Mouse (Mus musculus): ENCODE data around the gene Pcnx3.

The Pcnx3 gene

DNA sequence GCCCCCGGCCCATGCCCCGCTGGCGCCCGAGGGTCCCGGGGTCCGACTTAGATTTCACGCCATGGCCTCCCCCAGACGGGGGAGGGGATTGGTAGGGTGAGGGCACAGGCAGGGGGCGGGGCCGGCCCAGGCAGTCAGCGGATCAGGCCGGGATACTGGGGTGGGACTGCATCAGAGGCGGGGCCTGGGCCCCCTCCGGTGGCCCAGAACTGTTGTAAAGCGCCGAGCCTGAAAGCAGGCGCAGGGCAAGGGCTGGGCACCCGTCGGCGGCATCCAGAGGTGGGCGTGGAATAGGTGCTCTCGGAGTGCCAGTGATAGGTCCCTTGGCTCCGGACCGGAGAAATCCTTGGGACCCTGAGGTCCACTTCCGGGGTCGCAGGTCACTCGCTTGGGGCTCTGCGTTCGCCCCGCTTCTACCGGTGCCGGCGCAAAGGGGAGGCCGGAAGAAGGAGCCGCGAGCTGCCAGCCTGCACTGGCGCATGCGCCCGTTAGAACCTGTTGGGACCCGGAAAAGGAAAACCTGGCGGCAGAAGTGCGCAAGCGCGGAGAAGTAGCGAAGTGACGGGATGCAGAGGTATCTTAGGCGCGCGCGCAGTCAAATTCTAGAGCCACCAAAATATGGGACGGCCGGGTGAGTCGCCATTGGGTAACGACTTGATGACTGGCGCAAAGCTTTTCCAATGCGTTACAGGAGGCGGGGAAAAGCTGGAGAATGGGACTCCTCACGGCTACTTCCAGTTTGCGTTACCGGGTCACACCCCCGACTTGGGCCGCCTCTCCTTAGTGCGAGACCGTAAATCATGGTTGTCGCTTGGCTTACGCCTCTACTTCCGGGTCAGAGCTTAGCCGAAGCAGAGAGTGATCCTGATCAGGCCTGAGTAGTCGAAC lies at the start of gene Pcnx3, which contains the start of gene Map3k11:
Gene Pcnx3 (minus strand): TSS at position 709 of the 888 bp plus-strand sequence.
Gene Map3k11 (plus strand): TSS at position 543 of the 888 bp plus-strand sequence.
- peak; percentile 98 for DNase-seq (ENCODE audit: low spot score)

DNA sequence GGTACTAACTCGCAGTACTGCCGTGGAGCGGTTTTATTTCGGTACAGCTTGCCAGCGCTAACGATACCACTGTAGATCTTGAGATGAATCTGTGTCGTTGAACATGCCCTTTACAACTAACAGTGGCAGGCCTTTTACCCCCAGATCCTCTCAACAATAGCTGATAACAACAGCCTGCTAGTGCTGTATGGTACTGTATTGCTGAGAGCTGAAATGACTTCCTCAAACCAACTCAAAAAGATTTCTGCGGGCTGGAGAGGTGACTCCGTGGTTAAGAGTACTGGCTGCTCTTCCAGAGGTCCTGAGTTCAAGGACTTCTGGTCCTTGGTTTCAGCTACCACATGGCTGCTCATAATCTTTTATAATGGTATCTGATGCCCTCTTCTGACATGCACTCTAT lies 45.6 kb upstream of the Pcnx3 start:
- no peak for DNase-seq (ENCODE audit: low spot score)

DNA sequence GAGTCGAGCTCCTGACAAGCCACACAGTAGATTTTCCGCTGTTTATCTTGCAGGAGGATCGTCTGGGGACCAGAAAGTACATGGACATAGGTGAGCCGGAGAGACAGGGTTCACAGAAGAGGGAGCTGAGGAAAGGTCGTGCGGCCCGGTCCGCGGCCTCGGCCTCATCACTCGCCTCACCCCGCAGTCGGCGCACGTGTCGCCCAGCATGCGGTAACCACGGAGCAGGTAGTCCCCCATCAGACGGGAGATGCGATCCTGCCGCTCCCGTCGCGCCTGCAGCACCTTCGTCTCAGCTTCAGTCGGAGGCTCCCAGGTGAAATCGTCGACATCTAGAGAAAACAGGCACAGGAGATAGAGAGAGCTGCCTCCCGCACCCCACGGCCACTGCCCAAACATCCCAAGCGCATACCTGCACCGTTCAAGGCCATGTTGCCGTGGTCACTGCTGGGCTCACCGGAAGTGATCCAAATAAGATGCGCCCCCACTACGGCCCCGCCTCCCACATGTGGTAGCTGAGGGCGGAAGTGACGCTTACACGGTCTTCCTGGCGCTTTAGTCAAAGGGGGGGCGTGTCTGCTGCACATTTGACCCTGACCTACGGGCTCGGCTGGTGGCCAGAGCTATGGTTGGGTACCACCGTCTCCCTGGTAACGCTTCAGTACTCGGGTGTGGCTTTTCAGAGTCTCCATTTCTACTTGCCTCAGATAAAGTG lies 42.7 kb upstream of the Pcnx3 start:
- DNase-seq (ENCODE audit: low spot score), result peak; percentile 93

DNA sequence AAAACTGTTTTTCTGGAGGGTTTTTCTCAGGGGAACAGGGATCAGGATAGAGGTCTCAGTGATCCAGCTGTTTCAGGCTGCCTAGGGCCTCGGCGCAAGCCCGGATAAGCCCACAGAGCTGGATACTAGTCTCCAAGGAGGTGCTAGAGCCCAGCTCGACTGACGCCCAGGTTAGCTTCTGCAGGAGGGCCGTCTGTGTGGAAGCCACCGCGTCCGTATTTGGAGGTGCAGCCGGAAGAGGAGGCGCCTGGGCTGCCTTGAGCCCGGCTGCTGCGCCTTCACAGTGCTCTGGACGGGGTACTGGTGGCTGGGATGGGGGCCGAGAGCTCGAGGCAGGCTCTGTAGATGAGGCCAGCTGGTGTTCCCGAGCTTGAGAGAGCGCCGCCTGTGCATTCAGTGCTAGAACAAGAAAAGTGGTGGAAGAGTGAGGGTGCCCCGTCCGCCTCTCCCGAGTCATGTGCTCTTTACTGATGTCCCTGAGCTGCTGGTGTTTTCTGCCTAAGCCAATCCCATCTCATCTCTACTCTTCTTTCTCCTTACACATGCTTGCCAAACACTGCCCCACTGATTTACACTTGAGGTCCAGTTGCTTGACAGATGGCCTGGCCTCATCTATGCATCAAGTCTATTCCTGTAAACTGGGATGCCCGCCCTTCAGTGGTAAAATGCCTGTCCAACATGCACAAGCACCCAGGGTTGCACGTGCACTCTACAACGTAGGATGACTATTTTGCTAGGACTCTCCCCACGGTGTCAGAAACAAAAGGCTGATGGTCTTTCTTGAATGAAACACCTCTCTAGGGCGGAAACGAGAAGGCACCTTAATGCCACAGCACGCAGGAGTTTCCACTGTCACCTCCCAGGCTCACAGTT lies 41.8 kb upstream of the Pcnx3 start:
- DNase-seq (ENCODE audit: low spot score), result no peak

DNA sequence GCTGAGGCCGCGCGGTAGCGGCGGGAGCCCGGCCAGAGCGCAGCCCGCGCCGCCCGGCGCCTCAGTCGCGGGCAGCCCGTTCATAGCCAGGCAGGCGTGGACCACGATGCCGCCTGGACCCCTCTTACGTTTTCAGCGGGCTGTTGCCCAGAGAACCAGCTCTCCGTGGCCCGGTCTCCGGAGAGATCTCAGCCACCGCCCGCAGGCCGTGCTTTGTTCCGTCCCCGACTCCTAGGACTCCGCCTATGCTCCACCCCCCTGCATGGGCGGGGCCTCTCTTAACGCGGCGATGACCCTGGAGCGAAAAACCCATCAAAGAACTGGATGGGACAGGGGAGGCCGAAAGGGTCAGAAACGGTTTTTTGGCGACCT lies 40.7 kb upstream of the Pcnx3 start, which contains the start of gene Fam89b:
Gene Fam89b (minus strand): TSS at position 210 of the 372 bp plus-strand sequence.
- DNase-seq (ENCODE audit: low spot score), result peak; percentile 93

DNA sequence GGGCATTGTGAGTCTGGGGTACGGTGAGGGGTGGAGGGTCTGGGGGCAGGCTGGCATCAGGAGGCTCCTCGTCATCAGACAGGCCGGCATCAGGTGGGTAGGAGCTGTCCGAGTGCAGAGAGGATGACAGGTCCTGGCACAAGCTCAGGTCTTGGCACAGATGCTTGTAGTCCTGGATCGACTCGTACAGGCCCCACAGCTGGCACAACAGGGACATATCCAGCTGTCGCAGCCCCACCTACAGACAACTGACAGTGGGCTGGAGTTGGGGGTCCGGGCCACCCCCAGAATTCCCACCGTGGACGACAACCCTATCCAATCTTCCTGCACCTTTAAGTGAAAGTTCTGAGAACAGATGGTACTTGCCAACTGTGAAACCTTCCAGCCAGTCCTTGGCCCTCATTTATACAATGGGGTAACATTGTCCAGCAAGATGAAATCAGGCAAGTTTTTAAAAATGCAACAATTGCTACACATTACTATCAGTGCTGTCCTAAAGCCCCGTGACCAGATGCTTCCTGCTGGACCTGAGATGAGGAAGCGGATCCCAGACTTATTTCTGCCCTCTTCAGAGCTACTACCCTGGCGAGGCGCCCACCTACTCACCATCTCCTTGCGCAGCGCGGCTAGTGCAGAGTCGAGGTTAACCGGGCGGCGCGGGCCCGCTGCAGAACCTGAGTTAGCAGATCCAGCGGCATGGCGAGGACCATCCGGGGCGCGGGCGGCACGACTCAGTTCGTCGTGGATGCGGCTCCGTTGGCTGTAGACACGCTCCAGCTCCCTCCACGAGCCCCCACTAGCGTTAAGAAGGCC lies 40.1 kb upstream of the Pcnx3 start:
- peak; percentile 69 for DNase-seq (ENCODE audit: low spot score)

DNA sequence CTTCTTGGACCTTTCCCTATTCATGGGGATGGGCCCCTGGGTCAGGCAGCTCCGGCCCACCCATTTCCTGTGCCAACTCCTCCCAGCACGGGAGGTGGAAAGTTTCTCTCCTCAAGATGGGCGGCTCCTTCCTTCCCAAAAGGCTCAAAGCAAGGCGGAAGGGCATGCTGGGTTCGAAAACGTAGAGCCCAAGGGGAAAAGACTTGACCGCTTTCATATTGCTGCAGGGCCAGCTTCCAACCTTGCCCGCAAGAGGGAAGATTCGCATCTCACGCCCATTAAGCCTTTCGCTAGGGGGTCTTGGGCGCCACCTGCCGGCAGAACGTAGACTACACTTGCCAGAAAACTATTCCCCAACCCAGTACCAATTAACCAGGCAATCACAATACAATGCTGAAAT lies 39.0 kb upstream of the Pcnx3 start:
- peak; percentile 92 for DNase-seq (ENCODE audit: low spot score)

DNA sequence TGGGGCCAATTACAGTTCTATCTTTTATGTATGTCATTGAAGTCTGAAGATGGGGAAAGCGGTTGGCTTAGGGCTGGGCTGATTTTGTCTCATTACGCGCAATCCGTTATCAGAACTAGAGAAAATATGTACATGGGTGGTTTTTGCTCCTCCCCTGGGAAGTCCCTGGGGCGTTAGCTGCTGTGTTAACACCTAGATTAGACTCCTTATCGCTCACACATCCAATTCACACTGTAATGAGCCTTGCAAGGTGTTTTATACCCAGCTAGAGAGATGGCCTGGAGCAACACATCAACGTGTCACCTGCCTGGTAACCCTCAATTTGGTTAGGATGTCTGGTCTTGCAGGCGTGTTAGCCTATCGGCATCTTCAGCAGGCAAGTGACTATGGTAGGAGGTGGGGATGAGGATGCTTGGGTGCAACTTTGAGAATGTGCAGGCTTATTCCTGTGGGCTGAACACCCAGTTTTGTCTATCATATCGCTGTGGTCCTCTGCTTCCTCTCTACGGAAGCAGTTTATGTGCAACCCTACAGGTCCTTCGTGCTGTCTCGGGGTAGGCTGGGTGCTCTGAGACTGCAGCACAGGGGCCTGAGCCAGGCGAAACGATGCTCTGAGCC lies 38.4 kb upstream of the Pcnx3 start:
- DNase-seq (ENCODE audit: low spot score), result no peak

DNA sequence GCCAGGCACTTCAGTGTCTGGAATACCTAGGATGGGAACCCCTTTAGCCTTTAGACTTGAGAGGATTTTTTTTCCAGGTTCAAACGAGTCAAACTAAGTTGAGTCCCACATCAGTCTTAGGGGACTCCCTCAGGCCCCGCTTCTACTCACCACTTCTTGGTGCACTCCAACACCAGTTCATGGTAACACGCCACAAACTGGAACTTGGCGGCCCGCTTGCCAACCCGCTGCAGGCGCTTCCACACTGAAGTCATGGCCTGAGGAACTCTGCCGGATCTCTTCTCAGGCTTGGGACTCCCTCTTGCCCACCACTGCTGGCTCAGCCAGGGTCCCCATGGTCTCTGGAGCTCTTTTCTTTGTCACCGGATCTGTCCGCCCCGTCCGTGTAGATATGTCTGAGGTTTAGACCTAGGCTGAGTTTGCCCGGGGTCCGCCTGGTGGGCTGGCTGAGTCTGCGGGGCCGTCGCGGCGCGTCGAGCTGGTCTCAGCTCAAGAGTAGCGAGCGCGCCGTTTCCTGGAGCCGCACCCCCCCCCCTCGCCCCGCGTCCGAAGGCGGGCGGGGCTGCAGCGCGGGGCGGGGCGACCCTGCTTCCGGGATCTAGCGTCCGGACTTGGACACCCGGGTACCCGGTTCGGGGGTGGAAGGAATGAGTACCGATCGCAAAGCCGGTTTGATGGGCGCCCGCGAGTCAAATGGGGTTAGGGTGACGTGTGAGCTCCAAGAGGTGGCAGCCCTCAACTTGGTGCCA lies 37.2 kb upstream of the Pcnx3 start, which contains the start of gene Ehbp1l1:
Gene Ehbp1l1 (minus strand): TSS at position 551 of the 749 bp plus-strand sequence.
- DNase-seq (ENCODE audit: low spot score), result peak; percentile 83

DNA sequence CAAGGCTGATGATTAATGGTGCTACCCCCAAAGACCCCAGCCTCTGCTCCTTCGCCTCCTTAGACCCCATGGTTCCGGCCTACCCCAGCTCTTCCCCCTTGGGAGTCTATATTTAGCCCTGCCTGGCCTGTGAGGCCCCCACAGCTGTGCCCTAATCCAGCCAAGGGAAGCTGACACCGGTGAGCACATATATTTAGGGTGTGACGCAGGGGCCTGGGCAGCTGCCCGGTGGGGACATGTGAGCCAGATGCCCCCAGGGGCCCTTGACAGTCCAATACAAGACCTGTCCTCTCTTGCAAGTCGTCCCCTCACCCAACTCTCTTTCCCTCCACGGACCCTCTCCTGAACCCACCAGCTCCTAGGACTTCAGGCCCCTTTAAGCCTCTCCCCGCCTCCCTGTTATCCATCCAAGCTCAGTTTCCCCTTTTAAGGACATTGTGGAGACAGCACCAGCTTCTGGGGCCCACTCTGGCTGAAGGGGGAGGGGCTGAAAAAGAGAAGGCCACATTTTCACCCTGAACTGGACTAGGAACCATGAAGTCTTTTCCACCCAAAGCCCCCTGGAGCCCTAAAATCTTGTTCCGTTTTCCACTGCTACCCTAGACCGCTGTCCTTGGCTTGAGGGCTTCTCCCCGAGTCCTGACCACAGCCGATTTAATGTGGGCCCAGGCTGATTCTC lies 36.5 kb upstream of the Pcnx3 start:
- peak; percentile 42 for DNase-seq (ENCODE audit: low spot score)

DNA sequence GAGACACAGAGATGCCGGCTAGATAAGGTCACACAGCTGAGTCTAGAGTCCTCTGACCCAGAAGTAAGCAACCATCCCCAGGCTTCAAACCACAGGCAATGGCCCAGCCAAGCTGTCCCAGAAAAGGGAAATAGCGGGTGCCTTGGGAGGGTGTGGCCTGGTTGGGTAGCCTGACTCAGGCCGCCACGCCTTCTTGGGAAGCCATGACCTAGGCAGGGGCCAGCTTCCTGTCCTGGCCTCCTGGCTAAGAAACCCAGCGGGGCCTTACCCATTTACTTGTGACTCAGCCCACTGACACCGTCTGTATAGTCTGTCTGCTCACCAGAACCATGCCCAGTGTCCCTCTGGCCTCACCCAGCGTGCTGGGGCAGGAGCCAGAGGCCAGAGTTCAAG lies 35.8 kb upstream of the Pcnx3 start:
- DNase-seq (ENCODE audit: low spot score), result peak; percentile 78

DNA sequence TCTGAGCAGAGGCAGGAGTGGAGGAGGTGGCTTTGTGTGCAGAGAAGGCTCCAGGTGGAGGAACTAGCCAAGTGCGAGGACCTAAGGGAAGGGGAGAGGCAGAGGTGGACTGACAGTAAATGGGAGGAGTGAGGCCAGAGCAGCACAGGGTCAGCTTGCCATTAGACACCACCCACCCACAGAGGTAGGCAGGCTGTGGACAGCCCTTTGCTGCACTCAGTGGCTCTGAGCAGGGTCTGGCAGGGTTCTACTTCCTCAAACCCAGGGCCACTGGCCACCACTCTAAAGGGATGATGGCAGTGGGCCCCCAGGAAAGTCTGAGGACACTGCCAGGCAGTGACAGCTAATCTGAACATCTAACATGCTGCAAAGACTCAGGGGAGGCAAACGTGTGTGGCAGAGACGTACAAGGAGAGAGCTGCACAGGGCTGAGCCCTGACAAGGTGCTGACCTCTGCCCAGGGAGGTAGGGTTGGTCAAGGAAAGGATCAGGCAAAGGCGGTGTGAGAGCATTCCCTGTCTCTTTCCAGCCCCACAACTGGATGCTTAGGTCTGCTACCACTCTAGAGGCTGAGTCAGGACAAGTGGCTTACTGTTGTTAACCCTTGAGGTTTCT lies 35.3 kb upstream of the Pcnx3 start:
- no peak for DNase-seq (ENCODE audit: low spot score)

DNA sequence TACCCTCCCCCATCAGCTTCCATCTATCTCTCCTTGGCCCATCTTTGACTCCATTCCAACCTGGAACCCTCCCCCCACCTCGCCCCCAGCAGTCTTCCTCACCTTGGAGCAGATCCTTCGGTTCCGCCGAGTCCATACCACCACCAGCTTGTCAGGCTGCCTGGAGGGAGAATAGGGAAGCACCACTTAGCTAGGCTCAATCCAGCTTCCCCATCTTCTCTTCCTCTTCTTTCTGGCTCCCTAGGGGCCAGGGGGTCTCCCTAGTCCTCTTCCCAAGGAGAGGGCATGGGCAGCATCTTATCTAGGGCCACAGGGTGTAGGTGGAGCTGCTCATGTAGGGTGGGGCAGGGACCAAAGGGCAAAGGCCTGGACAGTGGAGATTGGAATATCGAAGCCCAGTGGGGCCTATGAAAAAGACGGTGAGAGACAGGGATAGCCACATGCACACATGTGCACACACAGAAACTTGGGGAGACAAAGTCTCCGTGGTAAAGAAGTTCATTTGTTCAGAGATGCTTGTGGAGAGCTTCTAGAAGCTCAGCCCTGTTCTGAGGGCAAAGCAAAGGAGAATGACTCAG lies 34.2 kb upstream of the Pcnx3 start:
- no peak for DNase-seq (ENCODE audit: low spot score)

DNA sequence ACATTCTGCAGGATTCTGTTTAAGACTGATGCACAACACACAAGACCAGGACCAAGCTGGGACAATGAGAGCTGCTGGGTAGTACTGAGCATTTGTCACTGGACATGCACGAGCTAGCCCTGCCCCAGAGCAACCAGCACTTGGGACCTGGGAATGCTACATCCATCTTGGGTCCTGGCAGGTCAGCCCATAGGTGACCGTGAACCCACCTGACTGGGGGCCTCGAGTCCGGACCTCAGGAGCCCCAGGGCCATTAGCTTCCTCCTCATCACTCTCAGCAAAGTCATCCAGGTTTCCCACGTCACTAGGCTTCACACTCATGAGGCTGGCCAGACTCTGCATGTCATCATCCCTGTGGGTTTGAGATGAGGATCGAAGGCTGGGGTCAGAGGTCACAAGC lies 32.5 kb upstream of the Pcnx3 start:
- DNase-seq (ENCODE audit: low spot score), result no peak

DNA sequence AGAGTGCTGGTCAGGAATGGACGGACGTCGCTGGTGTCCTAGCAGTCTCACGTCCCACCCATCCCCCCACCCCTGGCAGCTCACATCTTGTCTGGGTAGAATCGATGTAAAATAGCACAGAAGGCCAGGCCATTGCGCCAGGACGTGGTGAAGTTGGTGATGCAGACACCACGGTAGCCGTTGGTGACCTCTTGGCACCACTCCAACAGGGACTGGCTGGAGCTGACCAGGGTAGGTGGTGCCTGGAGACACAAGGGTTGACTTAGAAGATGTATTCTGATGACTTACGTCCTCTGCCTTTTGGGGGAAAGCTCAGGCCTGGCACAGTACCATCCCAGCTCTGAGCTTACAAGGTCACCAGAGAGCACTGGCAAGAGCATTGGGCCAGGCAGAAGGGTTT lies 28.2 kb upstream of the Pcnx3 start:
- no peak for DNase-seq (ENCODE audit: low spot score)

DNA sequence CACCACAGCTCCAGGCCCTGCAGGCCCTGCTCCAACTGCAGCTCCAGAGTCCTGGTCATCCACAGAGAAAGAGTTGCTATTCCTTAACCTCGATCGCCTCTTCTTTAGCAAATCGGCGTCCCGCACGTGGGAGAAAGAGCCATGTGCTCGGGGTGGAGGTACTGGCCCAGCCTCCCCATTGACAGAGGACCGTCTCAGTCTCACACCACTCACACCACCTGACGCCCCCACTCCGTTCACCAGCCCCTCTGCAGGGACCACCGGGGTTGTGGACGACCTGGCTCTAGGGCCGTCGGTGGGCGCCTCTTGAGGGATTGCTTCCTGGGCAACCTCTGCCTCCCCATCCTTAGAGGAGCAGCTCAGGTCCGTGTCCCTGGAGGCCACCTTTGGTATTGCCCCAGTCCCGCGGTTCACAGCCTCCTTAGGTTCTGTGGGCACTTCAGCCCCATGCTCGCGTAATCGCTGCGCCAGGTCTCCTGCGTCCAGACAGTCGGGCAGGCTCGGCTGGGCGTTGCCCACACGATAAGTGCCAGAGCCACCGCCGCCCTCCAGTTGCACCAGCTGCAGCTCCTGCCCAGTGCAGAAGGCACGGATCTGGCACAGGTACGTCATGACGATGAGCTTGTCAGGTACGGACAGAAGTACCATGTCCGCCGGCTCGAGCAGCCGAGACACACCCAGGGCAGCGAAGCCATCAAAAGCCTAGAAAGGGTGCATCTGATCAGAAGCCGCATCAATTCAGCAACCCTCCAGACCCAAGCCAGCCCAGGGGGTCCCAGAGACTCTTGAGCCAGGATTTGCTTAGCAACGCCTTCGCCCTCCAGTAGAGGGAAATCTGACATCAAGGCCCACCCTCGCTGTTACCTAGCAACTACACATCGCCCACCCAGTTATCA lies 27.3 kb upstream of the Pcnx3 start:
- no peak for DNase-seq (ENCODE audit: low spot score)

DNA sequence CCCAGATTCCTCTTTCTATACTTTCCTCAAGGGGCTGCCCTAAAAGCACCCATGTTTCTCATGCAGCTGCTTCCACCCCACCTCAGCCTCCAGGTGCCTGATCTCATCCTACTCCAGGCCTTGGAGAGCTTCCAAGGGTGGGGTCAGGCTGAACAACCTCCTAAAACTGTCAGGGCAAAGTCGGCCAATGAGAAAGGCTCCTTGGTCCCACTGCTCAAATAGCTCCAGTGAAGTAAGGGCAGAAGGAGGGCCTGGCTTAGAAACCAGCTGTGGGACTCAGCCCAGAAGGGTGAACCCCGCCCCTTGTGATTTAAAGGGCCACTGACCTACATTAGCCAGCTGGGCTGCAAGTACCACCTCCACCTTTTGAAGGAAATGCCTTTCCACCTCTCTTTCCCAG lies 25.0 kb upstream of the Pcnx3 start:
- peak; percentile 76 for DNase-seq (ENCODE audit: low spot score)

DNA sequence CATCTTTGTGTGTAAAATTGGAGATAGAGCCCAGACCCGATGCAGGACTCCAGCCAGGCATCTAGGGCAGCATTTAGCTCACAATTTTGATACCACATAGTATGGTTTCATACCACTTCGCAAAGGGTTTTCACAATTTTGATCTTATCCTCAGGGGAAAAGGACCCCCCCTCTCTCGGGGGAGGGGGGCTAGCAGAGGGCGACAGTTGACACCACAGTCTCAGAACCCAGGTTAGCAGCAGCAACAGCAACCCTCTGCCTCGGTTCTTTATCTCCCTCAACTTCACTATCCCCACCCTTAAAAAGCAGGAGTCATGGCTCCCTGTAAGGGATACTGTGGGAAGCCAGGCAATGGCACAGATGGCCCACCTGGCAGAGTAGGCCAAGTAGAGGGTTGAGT lies 24.5 kb upstream of the Pcnx3 start:
- no peak for DNase-seq (ENCODE audit: low spot score)

Data from urinary bladder, postnatal 14 days (tissue).